Mouse (Mus musculus): ENCODE data around the gene Ankrd34a.

Ankrd34a gene

DNA sequence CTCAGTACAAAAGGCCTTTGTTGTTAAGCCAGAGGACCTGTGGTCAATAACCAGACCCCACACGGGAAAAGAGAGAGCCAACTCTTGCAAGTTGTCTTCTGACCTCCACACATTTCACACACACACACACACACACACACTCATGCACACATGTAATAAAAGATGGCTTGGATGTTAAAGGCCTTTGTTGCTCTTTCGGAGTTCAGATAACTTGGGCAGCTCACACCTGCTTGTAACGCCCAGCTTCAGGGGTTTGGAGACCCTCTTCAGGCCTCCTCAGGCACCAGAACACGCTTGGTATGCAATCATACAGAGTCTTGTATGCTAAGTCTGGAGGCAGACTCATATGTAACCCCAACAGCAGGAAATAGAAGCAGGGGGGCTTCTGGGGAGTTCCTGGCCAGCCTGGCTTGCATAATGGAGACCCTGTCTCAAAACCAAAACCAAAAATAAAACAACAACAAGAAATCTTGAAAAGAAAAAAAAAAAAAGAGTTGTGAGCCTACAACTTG, 17.1 kb upstream of the Ankrd34a start:
- no peak for DNase-seq (ENCODE audit: low read depth, low spot score)

DNA sequence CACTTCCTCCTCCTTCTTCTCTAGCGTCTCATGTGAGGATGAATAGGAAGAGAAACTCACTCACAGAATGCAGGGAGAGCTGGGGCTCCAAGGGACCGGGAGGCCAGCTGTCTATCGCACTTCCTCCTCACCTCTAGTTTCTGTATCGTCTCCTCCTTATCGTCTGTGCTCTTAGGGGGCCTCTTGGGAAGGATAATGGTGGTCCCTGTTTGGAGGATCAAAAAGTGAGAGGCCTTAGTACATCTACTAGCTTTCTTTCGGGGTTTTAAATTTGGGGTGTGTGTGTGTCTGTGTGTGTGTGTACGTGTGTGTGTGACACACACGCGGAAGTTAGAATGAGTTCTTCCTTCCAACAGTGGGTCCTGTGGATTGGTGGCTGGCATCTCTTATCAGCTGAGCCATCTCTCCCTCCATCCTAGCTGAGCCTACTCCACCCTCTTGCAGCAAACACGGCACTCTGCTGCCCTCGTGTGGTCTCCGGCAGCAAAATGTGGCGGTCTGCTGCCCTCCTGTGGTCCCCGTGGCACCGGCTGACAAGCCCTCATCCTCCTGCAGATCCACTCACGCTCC, 16.5 kb upstream of the Ankrd34a start:
- peak; percentile 91 for DNase-seq (ENCODE audit: low read depth, low spot score)

DNA sequence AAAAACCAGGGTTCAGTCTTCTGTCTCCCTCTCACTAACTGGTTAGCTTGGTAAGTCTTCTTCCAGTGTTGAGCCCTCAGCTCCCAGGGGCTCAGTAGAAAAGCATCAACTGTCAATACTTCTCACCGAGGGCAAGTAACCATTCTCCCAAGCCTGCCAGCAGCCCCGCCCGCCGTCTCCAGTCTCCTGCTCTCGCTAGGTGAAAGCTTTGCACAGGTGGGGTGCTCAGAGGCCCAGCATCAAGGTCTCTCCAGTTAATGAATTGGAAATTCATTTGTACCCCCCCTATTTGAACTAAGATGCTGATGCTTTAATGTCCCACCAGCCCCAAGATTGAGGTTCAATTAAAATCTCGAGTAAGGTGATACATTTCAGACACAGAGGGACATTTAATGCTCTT, 15.3 kb upstream of the Ankrd34a start:
- DNase-seq (ENCODE audit: low read depth, low spot score), result no peak

DNA sequence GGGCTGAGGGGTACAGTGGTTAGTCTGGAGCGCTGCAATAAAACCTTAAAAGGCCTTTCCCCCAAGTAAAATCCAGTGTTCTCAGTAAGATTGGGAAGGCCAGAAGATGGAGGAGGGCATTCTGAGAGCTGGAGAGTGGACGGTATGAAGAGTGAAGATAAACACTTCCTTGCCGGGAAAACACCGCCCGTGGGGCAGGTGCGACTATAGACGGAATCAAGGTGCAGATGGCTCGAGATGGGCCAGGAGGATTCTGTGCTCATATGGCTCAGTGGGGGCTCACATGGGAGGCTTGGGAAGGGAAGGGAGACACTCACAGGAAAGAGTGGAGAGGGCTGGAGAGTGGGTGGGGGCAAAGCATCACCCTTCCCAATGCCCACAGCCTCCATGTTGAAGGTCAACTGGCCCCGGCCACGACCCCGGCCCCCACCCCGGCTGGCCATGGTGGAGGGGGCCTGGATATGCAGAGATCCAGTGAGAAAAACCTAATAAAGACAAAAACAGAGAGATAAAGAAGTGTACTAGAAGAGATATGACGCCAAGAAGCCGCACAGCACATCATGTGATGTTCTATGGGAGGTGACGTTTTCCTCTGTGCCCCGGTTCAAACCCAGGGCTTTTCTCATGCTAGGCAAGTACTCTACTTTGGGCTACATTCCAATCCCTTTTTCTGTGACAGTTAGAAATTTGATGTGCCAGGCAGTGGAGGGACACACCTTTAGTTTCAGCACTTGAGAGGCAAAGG, 14.5 kb upstream of the Ankrd34a start:
- no peak for DNase-seq (ENCODE audit: low read depth, low spot score)

DNA sequence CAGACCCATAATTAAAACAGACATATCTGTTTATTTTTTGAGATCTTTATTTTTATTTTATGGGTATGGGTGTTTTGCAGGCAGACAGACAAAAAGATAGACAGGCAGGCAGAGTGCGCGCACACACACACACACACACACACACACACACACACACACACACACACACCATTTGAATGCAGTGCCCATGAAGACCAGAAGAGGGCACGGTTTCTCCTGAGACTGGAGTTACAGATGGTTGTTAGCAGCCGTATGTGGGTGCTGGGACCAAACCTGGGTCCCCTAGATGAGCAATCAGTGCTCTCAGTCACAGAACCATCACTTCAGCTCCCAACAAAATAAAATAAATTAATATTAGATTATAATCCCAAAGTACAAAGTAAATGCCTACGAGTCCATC, 13.1 kb upstream of the Ankrd34a start:
- peak; percentile 24 for DNase-seq (ENCODE audit: low read depth, low spot score)

DNA sequence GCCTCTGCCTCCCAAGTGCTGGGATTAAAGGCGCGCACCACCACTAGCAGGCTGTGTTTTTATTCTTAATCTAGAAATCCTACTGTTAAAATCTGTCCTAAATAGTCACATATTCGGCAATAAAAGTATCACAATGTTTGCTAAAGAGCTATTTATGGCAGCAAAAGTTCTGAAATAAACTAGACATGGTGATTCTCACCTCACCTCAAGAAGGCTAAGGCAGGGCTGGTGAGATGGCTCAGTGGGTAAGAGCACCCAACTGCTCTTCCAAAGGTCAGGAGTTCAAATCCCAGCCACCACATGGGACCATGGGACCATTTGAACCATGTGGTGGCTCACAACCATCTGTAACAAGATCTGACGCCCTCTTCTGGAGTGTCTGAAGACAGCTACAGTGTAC, 5.8 kb upstream of the Ankrd34a start:
- no peak for DNase-seq (ENCODE audit: low read depth, low spot score)

DNA sequence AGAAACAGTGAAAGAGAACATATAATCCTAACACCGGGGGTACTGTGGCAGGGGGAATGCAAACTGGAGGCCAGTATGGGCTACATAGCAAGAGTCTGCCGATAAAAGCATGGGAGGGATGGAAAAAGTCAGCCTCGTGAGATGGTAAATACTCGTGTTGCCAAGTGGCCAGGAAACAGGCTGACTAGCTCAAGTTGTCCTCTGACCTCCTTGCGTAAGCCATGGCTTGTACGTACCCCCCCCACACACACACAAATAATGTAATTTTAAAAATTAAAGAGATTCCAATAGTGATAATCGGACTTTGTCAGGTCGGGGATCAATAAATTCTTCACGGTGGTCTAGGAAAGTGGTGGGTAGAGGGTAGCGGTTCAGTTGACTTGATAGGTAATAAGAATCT, 3.1 kb upstream of the Ankrd34a start:
- peak; percentile 63 for DNase-seq (ENCODE audit: low read depth, low spot score)

DNA sequence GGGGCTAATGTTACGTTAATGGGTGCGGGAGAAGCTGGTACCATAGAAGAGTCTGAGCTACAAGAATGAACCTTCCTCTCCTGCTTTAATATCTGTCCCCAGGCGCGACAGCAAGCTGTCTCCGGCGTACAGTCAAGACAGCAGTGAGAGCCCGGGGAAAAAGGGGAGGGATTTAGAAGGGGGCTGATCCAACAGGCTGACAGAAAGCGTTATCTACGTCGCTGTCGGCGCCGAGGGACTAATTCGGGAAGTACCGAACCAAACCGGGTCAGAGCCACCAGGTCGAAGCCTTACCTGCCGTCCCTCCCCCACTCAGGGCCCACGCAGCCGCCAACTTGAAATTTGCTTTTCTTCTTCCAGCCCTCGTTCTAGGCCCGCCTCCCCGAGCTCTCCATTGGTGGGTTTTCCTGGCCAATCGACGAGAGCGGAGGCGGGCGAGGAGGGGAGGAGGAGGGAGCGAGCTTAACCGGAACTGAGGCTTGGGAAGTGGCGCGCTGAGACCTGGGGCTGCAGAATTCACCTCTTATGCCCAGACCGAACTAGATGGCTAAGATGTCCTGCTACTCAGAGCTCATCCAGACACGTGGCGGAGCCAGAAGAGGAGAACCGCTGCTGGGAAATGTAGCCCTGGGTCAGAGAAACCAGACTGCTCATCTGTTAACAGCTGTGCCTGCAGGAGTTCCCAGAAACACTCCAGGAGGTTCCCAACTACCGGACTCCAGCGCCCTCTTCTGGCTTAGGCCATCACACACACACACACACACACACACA, 2.5 kb upstream of the Ankrd34a start, which contains the start of gene Polr3gl:
Polr3gl (minus strand) TSS at position 392 of the 771 bp plus-strand sequence.
- peak; percentile 97 for DNase-seq (ENCODE audit: low read depth, low spot score)

DNA sequence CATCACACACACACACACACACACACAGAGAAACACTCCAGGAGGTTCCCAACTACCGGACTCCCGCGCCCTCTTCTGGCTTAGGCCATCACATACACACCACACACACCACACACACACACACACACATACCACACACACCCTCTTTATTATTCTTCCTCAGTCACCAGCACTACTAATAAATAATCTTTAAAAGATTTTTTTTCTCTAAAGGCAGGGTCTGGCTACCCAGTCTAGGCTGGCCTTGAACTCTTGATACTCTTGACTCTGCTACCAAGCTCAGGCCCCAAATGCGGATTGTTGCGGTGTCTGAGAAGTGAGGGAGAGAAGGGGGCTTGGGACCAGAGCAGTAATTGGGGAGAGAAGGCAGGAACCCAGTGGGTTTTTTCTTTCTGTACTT, 1.6 kb upstream of the Ankrd34a start:
- no peak for DNase-seq (ENCODE audit: low read depth, low spot score)

DNA sequence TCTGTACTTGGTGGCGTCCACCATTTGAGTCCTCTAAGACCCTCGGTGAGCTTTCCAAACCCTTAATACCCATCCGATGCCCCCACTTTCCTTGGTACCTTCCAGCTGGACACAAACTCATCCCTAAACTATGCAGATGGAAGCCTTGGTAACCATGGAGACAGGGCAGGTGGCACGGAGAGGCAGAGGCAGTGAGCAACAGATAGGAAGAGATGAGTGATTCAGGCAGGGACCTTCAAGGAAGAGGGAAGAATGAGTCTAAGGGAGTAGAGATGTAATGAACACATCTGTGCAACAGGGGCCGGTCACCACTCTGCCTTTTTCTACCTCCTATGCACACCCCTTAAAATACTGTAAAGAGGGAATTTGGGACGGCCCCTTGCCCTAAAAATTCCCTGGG, 775 bp upstream of the Ankrd34a start:
- no peak for DNase-seq (ENCODE audit: low read depth, low spot score)

DNA sequence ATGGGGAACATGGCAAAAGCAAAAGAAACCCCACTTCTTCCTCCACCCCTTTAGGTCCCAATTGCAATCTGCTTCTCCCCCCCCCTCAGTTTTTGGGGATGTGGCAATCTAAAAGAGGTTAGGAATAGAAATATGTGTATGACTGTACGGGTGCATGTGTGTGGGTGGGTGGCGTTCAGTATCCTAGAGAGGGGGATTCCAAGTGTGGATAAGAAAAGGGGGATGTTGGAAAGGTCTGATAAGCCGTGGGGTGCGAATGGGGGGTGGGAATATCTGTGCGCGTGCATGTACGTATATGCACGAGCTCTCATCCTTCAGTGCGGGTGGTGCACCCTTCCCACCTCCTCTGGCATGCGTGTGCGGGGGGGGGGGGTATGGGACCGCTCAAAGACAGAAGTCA, 419 bp downstream of the Ankrd34a start:
- DNase-seq (ENCODE audit: low read depth, low spot score), result no peak

DNA sequence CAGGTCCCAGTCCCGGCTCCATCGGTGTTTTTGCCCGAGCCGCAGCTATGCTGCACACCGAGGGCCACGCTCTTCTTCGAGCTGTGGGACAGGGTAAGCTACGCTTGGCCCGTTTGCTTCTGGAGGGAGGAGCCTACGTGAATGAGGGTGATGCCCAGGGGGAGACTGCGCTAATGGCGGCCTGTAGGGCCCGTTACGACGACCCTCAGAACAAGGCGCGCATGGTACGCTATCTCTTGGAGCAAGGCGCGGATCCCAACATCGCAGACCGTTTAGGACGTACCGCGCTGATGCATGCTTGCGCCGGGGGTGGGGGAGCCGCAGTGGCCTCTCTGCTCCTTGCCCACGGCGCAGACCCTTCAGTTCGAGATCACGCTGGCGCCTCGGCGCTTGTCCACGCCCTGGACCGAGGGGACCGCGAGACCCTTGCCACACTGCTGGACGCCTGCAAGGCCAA, 1.0 kb downstream of the Ankrd34a start:
- no peak for DNase-seq (ENCODE audit: low read depth, low spot score)

DNA sequence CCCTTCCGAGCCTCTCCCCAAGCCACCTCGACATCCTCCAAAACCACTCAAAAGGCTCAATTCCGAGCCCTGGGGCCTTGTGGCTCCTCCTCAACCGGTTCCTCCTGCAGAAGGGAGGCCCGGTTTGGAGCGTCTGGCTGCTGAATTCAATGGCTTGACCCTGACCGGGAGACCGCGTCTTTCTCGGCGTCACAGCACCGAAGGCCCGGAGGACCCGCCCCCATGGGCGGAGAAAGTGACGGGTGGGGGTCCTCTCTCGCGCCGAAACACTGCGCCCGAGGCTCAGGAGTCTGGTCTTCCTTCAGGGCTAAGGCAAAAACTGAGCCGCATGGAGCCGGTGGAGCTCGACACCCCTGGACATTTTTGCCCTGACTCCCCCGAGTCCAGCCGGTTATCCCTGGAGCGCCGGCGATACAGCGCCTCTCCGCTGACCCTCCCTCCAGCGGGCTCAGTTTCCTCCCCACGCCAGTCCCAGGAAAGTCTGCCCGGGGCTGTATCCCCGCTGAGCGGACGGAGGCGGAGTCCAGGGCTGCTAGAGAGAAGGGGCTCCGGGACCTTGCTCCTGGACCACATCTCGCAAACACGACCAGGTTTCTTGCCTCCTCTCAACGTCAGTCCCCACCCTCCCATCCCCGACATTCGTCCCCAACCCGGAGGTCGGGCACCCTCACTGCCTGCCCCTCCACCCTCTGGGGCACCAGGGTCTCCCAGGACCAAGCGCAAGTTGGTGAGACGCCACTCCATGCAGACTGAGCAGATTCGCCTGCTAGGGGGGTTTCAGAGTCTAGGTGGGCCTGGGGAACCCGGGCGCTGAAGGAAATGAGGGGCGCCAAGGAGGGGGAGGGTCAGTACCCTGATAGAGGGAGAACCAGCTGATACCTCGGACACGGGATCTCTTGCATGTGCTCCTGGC, 2.0 kb downstream of the Ankrd34a start:
- no peak for DNase-seq (ENCODE audit: low read depth, low spot score)

DNA sequence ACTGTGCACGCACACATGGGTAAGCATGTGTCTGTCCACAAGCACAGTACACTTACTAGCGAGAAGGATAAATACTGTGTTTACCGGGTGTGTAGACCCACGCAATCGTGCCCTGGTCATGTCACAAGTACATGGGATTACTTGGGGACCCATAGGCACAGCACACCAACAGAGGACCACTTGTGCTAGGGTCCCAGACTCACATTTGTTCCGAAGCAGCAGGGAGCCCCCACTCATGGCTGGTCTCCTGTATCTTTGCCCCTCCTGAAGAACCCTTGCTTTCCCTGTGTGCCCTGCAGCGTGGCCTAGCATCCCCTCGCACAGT, 2.6 kb downstream of the Ankrd34a start:
- DNase-seq (ENCODE audit: low read depth, low spot score), result no peak

DNA sequence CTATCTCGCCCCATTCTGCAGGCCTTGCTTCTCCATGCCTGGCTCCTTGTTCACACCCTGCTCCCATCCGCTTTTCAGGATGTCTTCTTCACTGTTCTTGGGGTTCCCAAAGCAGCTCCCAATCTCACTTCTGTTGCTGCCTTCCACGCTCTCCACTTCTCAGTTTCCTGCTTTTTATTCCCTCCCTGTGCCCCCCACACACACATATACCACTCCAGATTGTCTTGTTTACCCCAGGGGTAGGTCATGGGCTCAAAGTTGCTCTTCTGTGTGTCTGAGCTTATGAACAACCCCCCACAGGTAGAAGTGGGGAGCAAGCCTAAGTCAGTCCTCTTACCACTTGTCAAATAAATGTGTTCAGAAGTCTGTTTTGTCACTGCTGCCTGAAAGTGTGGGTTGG, 3.0 kb downstream of the Ankrd34a start:
- DNase-seq (ENCODE audit: low read depth, low spot score), result no peak

DNA sequence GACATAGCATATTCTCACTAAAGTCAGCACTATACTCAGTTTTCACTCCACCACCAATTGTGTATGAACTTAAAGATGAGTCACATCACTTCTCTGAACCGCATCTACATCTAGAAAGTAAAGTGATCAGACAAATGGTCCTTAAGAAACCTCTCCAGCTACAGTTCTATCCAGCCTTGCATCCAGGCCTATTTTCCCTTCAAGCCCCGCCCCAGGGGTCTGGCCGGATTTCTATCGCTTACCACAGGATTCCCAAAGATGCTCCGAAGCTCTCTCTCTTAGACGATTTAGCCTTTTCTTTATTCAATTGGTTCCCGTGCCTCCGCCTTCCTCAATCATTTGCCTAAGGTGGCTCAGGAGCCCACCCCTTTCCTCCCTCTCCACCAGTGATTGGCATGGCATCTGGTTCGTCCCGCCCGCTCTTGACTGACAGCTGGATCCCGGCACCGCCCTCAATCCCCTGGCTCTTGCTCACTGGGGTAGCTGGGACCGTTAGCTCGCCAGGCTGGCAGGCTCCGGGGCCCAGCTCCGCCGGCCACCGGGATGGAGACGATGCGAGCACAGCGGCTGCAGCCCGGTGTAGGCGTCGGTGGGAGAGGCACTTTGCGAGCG, 4.3 kb downstream of the Ankrd34a start, which contains the start of gene Lix1l:
Lix1l (plus strand) TSS at position 511 of the 612 bp plus-strand sequence.
- DNase-seq (ENCODE audit: low read depth, low spot score), result peak; percentile 94

DNA sequence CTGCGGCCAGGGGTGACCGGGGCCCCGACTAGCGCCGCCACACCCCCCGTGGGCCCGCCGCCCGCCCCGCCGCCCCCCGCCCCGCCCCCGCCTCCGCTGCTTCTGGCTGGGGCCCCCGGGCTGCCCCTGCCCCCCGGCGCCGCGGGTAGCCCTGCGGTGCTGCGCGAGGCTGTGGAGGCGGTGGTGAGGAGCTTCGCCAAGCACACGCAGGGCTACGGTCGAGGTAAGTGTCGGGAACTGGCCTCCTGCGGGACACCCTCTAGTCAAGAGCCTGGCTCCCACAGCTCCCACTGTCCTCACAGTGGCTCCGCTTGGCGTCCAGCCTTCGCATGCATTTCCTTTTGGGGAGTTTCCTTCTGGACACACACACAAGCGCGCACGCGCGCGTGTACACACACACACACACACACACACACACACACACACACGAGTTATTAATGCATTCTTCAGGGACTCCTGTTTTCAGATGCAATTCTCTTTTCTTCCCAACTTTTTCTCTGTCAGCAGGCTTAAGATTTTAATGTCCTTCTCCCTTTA, 4.9 kb downstream of the Ankrd34a start:
- peak; percentile 69 for DNase-seq (ENCODE audit: low read depth, low spot score)

DNA sequence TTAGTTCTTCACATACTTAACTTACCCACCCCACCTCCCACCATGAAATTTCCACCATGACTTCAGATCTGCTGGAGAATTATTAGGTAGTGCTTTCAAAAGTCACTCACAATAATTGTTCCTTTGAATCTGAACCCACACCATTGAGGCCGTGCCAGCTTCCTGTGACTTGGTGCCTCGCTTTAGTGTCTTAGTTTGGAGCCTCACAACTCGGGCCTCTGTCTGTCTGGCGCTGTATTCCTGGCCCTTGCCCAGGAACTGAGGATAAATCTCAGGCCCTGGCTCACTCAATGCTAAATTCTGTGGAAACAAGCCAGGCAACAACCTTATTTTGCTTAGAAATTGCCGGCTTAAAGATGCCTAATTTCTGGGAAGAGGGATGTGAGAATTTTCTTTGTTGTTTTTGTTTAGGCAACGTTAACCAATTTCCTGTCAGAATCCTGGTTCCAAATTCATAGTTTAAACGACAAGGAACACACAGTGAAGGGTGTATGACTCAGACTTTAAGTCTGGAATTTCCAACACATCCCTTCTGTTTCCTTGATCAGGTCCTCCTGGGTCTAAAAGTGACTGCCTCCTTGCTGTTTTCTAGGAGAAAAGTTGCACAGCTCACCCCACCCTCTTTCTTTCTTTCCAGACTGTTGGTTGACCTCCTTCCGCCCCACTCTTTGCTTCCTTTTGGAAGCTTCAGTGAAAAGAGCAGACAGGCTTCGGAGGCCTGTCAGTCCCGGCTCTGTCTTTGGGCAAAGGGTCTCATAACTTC, 5.7 kb downstream of the Ankrd34a start:
- no peak for DNase-seq (ENCODE audit: low read depth, low spot score)

DNA sequence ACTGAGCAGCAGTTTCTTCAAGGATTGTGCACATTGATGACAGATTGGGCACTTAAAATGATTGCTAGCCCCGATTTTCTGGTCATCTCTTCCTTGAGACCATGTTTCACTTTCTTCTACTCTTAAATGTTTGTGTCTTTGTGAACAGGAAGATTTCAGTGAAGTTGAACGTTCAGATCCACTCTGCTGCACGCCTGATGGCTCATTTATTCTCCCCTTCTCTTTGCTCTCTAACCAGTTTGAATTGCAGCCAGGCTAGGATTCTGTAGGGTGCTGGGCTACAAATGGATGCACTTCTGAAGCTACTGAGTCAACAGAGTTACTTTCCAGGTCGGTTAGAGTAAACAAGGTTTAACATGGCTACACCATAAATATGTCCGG, 6.3 kb downstream of the Ankrd34a start:
- DNase-seq (ENCODE audit: low read depth, low spot score), result no peak

DNA sequence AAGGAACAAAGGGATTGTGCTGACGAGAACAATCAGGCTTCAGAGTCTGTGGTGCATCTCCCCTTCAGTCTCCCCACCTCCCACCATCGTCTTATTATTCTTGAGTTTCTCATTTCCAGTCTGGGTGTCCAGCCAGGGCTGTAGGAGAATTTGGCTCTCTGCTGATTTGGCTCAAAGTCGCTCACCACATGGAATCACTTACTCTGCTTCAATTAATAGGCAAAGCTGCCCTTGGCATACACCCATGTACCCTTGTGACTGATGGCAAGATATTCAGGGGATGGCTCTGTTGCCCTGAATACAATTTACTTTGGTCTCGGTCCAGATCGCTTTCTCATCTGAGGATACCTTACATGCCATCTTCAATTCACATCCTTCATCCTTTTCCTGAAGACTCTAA, 6.9 kb downstream of the Ankrd34a start:
- DNase-seq (ENCODE audit: low read depth, low spot score), result no peak

Data from A20 (cell line).